Comparison of ENCODE assay signal across 19 mouse cellular contexts in the genomic region with DNA sequence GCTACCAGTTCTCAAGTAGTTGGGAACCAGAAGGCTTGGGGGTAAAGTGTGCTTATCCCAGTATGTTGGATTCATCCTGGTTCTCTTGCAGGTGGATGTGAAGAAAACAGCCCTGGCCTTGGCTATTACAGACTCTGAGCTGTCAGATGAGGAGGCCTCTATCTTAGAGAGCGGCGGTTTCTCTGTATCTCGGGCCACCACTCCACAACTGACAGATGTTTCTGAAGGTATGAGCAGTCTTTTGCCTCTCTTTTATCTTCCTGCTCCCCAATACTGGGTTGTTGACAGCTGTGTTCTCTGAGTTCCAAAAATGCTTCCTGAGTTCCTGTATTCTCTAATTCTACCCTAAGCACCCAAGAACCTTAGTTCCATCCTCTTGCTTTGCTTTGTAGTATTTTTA. TPM values are rescaled to one million over a fixed set of nuclear protein-coding genes. Genes with fewer than 3 reads are reported as not detected.
"Had no signal": no experiment of that assay in that cellular context is flagged by ENCODE, and none has a peak within 500 bp of the region (broad histone marks: within the 10 kb centered on the region; RNA-seq: fewer than 3 reads in every experiment).

No protein-coding gene starts in this region.

- H3K9me3 ChIP-seq: megakaryocyte, embryonic 14.5 days had no signal

- DNase-seq: kidney, adult 2 months; kidney, postnatal 25 days; layer of hippocampus, adult 9-11 months; lung, adult 18-20 months; lung, postnatal 14 days; lung, postnatal 4 days; midbrain, embryonic 14.5 days; thymus, adult 18-20 months; thymus, postnatal 14 days had no signal

- H3K27ac ChIP-seq: kidney, postnatal 0 days; layer of hippocampus, adult 2 months had no signal

- ATAC-seq: intestine, postnatal 0 days had no signal

- H3K4me2 ChIP-seq: midbrain, embryonic 11.5 days had no signal

- H3K4me3 ChIP-seq: layer of hippocampus, adult 2 months; megakaryocyte, embryonic 14.5 days had no signal

- H3K27me3 ChIP-seq: megakaryocyte, embryonic 14.5 days had no signal

RNA-seq across cellular contexts. Expression of a gene that starts 11.9 kb away (rescaled TPM):
- total RNA-seq: midbrain, postnatal 0 days had no signal
- polyA plus RNA-seq: limb, embryonic 11.5 days; midbrain, embryonic 11.5 days; midbrain, embryonic 14.5 days; midbrain, postnatal 0 days; neural tube, embryonic 11.5 days; neural tube, embryonic 14.5 days; testis, adult 2 months had no signal
